Mouse (Mus musculus) thymus, adult 2 months (tissue): ENCODE results near the gene Cass4.

ENCODE experiments used
- CTCF ChIP-seq: fragments of 200-500 bp; IDR thresholded peaks from 2 replicates; pipeline ENCODE4 v1.5.1; 2012; ENCODE audit warnings: mild to moderate bottlenecking, control low read depth, low read length, moderate library complexity, borderline replicate concordance; ENCODE audit not compliant: control insufficient read depth, poor library complexity, insufficient read depth; ENCODE audit errors: extremely low read depth
- POLR2A ChIP-seq: fragments of 200-500 bp; IDR thresholded peaks from 2 replicates; pipeline ENCODE4 v1.6.1; 2012; ENCODE audit warnings: mild to moderate bottlenecking, low read length, control low read depth, moderate library complexity; ENCODE audit not compliant: control insufficient read depth, poor library complexity, insufficient read depth; ENCODE audit errors: extremely low read depth

- TF ChIP-seq CTCF (no peak), POLR2A (no peak)
These were observed 47.3 kb upstream of the Cass4 start for GRCm38 (mm10) chr2:172346034-172346929.
